Mouse (Mus musculus) myocyte (in vitro differentiated cells): Measurements from ENCODE around the gene Cnga4. TPM values are rescaled to one million over a fixed set of nuclear protein-coding genes. Genes with fewer than 3 reads are reported as not detected.

Experiments used
- H3K27me3 ChIP-seq: one replicate; pipeline ENCODE4 v1.6.1; 2011; ENCODE audit not compliant: control insufficient read depth, insufficient read depth, insufficient read length
- H3K36me3 ChIP-seq: one replicate; pipeline ENCODE4 v1.6.1; 2011; ENCODE audit not compliant: control insufficient read depth, insufficient read depth
- H3K4me2 ChIP-seq: one replicate; pipeline ENCODE4 v1.6.1; 2011; ENCODE audit warnings: low read depth, control low read depth
- H3K4me3 ChIP-seq: one replicate; pipeline ENCODE4 v1.5.1; 2011; ENCODE audit warnings: mild to moderate bottlenecking, control low read depth, moderate library complexity
- H3K79me2 ChIP-seq: one replicate; pipeline ENCODE4 v1.6.1; 2011; ENCODE audit not compliant: control insufficient read depth, insufficient read depth
- H3ac ChIP-seq: one replicate; pipeline ENCODE4 v1.6.1; 2011; ENCODE audit not compliant: control insufficient read depth, insufficient read length
- CEBPB ChIP-seq: IDR thresholded peaks from 2 replicates; pipeline ENCODE4 v1.6.1; 2011; ENCODE audit warnings: mild to moderate bottlenecking, moderate library complexity; ENCODE audit not compliant: poor library complexity, insufficient read depth, severe bottlenecking
- E2F4 ChIP-seq: IDR thresholded peaks from one replicate; pipeline ENCODE4 v1.6.1; 2011; ENCODE audit warnings: mild to moderate bottlenecking, control low read depth, moderate library complexity; ENCODE audit not compliant: insufficient read depth
- MAX ChIP-seq: IDR thresholded peaks from one replicate; pipeline ENCODE4 v1.6.1; 2011; ENCODE audit warnings: low read depth, mild to moderate bottlenecking, control low read depth
- MYOD1 ChIP-seq, 3 experiments: IDR thresholded peaks; one replicate each; pipeline ENCODE4 v1.6.1; 2011; ENCODE audit warnings: control low read depth in 2 of 3, low read depth in 2 of 3, mild to moderate bottlenecking in 2 of 3, moderate library complexity in 1 of 3; ENCODE audit not compliant: insufficient read length in 2 of 3, control insufficient read depth in 1 of 3
- MYOG ChIP-seq, 3 experiments: IDR thresholded peaks; one replicate each; pipeline ENCODE4 v1.6.1; 2011; ENCODE audit warnings: control low read depth in 2 of 3, low read depth in 2 of 3, mild to moderate bottlenecking in 2 of 3; ENCODE audit not compliant: insufficient read length in 2 of 3, control insufficient read depth in 1 of 3, insufficient read depth in 1 of 3
- POLR2A ChIP-seq: IDR thresholded peaks from one replicate; pipeline ENCODE4 v1.6.1; 2011; ENCODE audit warnings: low read depth, mild to moderate bottlenecking, control low read depth, moderate library complexity; ENCODE audit not compliant: insufficient read length
- POLR2AphosphoS2 ChIP-seq: IDR thresholded peaks from one replicate; pipeline ENCODE4 v1.6.1; 2011; ENCODE audit warnings: low read depth, control low read depth; ENCODE audit not compliant: insufficient read length
- REST ChIP-seq: IDR thresholded peaks from one replicate; pipeline ENCODE4 v1.6.1; 2011; ENCODE audit warnings: mild to moderate bottlenecking, control low read depth, moderate library complexity; ENCODE audit not compliant: insufficient read depth, insufficient read length
- SRF ChIP-seq: IDR thresholded peaks from one replicate; pipeline ENCODE4 v1.6.1; 2011; ENCODE audit warnings: low read depth; ENCODE audit not compliant: control insufficient read depth, insufficient read length
- TCF12 ChIP-seq: IDR thresholded peaks from one replicate; pipeline ENCODE4 v1.6.1; 2011; ENCODE audit warnings: mild to moderate bottlenecking, control low read depth; ENCODE audit not compliant: poor library complexity, insufficient read depth, severe bottlenecking
- TCF3 ChIP-seq: IDR thresholded peaks from one replicate; pipeline ENCODE4 v1.6.1; 2011; ENCODE audit warnings: low read depth, control low read depth; ENCODE audit not compliant: insufficient read length
- USF1 ChIP-seq: IDR thresholded peaks from one replicate; pipeline ENCODE4 v1.6.1; 2011; ENCODE audit warnings: low read depth, mild to moderate bottlenecking, control low read depth, moderate library complexity
- polyA plus RNA-seq: library from polyadenylated mRNA; unstranded; fragments of >200 nt; fragmentation: generic; extraction: Trizol; gene quantifications from one replicate; pipeline ENCODE4 v1.2.1, GENCODE M21; 2012; ENCODE audit warnings: missing spikeins

Cnga4 gene
- polyA plus RNA-seq, 1 experiment, result 0.05 TPM

- Histone ChIP-seq H3K79me2 (no peaks in the 10 kb centered on the region), H3K4me2 (no peak within 1 kb of the TSS), H3K4me3 (no peak within 1 kb of the TSS), H3ac (no peak within 1 kb of the TSS), H3K36me3 (peaks cover 3% of the 10 kb centered on the region), H3K27me3 (no peaks in the 10 kb centered on the region)
- TF ChIP-seq MYOD1 (IDR thresholded peaks at IDR 0.05; ENCODE audit: control insufficient read depth in 1 of 3, insufficient read length in 2 of 3, low read depth in 2 of 3), result no peak
- no peak for TF ChIP-seq SRF
- no peak for TF ChIP-seq REST
- TF ChIP-seq MYOG (IDR thresholded peaks at IDR 0.05; ENCODE audit: control insufficient read depth in 1 of 3, insufficient read depth in 1 of 3, insufficient read length in 2 of 3, low read depth in 2 of 3), result no peak
- TF ChIP-seq E2F4, result no peak
- TF ChIP-seq POLR2AphosphoS2, result no peak
- TF ChIP-seq POLR2A, result no peak
- TF ChIP-seq MAX, result no peak
- no peak for TF ChIP-seq TCF3
- TF ChIP-seq USF1, result no peak
Measured at GRCm38 (mm10) chr7:105367930-105368329, 36.4 kb upstream of the Cnga4 start, which contains the start of gene Olfr692. Gene Olfr692, plus strand, starts transcription at chr7:105368230.

GRCm38 (mm10) chr7:105368521-105368920 is 35.8 kb upstream of the Cnga4 start:
- Histone ChIP-seq H3K4me3 (no peak overlapping the region), H3K79me2 (no peaks in the 10 kb centered on the region), H3K36me3 (peaks cover 5% of the 10 kb centered on the region), H3ac (no peak overlapping the region), H3K27me3 (no peaks in the 10 kb centered on the region), H3K4me2 (no peak overlapping the region)
- TF ChIP-seq REST (no peak), SRF (no peak), MAX (no peak), POLR2AphosphoS2 (no peak), POLR2A (no peak), MYOG (IDR thresholded peaks at IDR 0.05; ENCODE audit: control insufficient read depth in 1 of 3, insufficient read depth in 1 of 3, insufficient read length in 2 of 3, low read depth in 2 of 3) (no peak)

GRCm38 (mm10) chr7:105372912-105373311 is 31.5 kb upstream of the Cnga4 start:
- Histone ChIP-seq H3K4me2 (no peak overlapping the region), H3K4me3 (no peak overlapping the region), H3ac (no peak overlapping the region), H3K36me3 (peaks cover 21% of the 10 kb centered on the region), H3K79me2 (no peaks in the 10 kb centered on the region), H3K27me3 (no peaks in the 10 kb centered on the region)
- TF ChIP-seq MYOD1 (IDR thresholded peaks at IDR 0.05; ENCODE audit: control insufficient read depth in 1 of 3, insufficient read length in 2 of 3, low read depth in 2 of 3) (no peak), TCF3 (no peak), TCF12 (no peak), REST (no peak), CEBPB (no peak), POLR2A (no peak), SRF (no peak), MYOG (IDR thresholded peaks at IDR 0.05; ENCODE audit: control insufficient read depth in 1 of 3, insufficient read depth in 1 of 3, insufficient read length in 2 of 3, low read depth in 2 of 3) (no peak), E2F4 (no peak), POLR2AphosphoS2 (no peak), USF1 (no peak)

- Histone ChIP-seq H3K27me3 (no peaks in the 10 kb centered on the region), H3K36me3 (peaks cover 21% of the 10 kb centered on the region), H3K79me2 (no peaks in the 10 kb centered on the region), H3ac (no peak overlapping the region), H3K4me2 (no peak overlapping the region), H3K4me3 (no peak overlapping the region)
- TF ChIP-seq MAX, result no peak
- TF ChIP-seq TCF3, result no peak
- TF ChIP-seq USF1, result no peak
- TF ChIP-seq REST, result no peak
- TF ChIP-seq CEBPB, result no peak
- no peak for TF ChIP-seq POLR2AphosphoS2
- TF ChIP-seq E2F4, result no peak
Measured at GRCm38 (mm10) chr7:105373509-105373908, 30.9 kb upstream of the Cnga4 start.

- no peak overlapping the region for H3K4me2 ChIP-seq
- H3K27me3 ChIP-seq, result no peaks in the 10 kb centered on the region
- H3ac ChIP-seq, result no peak overlapping the region
- no peaks in the 10 kb centered on the region for H3K79me2 ChIP-seq
- TF ChIP-seq POLR2AphosphoS2, result no peak
- no peak overlapping the region for H3K4me3 ChIP-seq
- peaks cover 21% of the 10 kb centered on the region for H3K36me3 ChIP-seq
Measured at GRCm38 (mm10) chr7:105373976-105374375, 30.4 kb upstream of the Cnga4 start.

GRCm38 (mm10) chr7:105374866-105375265 is 29.5 kb upstream of the Cnga4 start, which contains the start of gene Gm5901:
Gene Gm5901, plus strand, starts transcription at chr7:105375038.
- TF ChIP-seq CEBPB, result no peak
- no peak for TF ChIP-seq MYOD1 (IDR thresholded peaks at IDR 0.05; ENCODE audit: control insufficient read depth in 1 of 3, insufficient read length in 2 of 3, low read depth in 2 of 3)
- TF ChIP-seq E2F4, result no peak
- no peak for TF ChIP-seq TCF12
- no peak for TF ChIP-seq MYOG (IDR thresholded peaks at IDR 0.05; ENCODE audit: control insufficient read depth in 1 of 3, insufficient read depth in 1 of 3, insufficient read length in 2 of 3, low read depth in 2 of 3)
- no peak for TF ChIP-seq USF1
- TF ChIP-seq POLR2AphosphoS2, result no peak
- no peak for TF ChIP-seq POLR2A
- no peaks in the 10 kb centered on the region for H3K79me2 ChIP-seq
- H3K36me3 ChIP-seq, result peaks cover 23% of the 10 kb centered on the region
- H3K27me3 ChIP-seq, result no peaks in the 10 kb centered on the region
- H3K4me2 ChIP-seq, result no peak within 1 kb of the TSS
- H3ac ChIP-seq, result no peak within 1 kb of the TSS
- no peak within 1 kb of the TSS for H3K4me3 ChIP-seq
